Mouse (Mus musculus): Measurements from ENCODE around the gene Laptm5.

GRCm38 (mm10) chr4:130918805-130919749 is 6.2 kb downstream of the Laptm5 start:
- TF ChIP-seq CTCF (IDR thresholded peaks at IDR 0.05; ENCODE audit: low read depth), result no peak
- no peak for TF ChIP-seq EP300 (IDR thresholded peaks at IDR 0.05; ENCODE audit: low read depth)

All from heart, postnatal 0 days (tissue).